Comparison of ENCODE assay signal across 14 mouse cellular contexts in the genomic region with DNA sequence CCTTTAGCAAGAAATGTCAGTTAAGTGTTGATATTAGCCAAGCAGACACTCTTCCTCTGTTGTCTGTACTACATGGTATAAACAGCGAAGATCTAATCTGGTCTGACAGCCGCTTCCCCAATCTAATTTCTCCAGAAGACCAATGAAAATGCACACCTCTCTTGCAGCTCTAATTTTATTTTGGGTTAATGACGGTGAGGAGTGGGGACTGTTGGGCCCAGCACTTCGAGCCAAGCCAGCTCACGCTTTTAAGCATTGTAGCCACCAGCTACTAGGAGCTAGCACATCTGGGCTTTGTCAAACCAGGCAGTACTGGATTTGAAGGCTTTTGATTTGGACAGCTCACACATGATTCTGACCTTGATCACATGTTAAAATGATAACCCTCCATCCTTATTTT. TPM values are rescaled to one million over a fixed set of nuclear protein-coding genes. Genes with fewer than 3 reads are reported as not detected.
A peak's percentile ranks its signal among the peaks of the same experiment; 100 is the strongest.
DNase-seq lines count a peak whose midpoint lies in the region; ATAC-seq lines count a peak whose summit lies in the region.
"Had no signal": no experiment of that assay in that cellular context is flagged by ENCODE, and none has a peak within 500 bp of the region (broad histone marks: within the 10 kb centered on the region; RNA-seq: fewer than 3 reads in every experiment).

No protein-coding gene starts in this region.

- peak; percentile 19 to 48 for DNase-seq in adrenal gland, adult (ENCODE audit: inconsistent age in 2 of 2, low spot score in 1 of 2)
- DNase-seq in adrenal gland, postnatal 36 days, result no peak
- DNase-seq in cerebellum, adult 9-10 months, result peak; percentile 45
- peak; percentile 91 for DNase-seq in MN1 (ENCODE audit: low spot score)
- DNase-seq: adrenal gland, adult 8-10 months; B cell, adult 2 months; cerebellum, adult 11-12 months; cerebellum, postnatal 14 days; cerebellum, postnatal 36 days; embryo, embryonic 11 days had no signal

- no peak for ATAC-seq in cerebellum, adult (ENCODE audit: insufficient number of reproducible peaks, low FRiP score, low TSS enrichment)
- ATAC-seq: CD4-positive, CD25-positive, alpha-beta regulatory T cell, adult 4 months; forebrain, embryonic 14.5 days; forebrain, embryonic 16.5 days had no signal

RNA-seq across cellular contexts. Expression of gene Diras2, which starts 14.1 kb away (rescaled TPM):
- total RNA-seq in adrenal gland, postnatal 36 days (2021), result 1 to 10 TPM; 3.8 to 4.3 TPM

Comparison
In these comparisons a context has a peak if more than half of its experiments do, and no peak if none do; other contexts are left out.
1. DNase-seq: peak in adrenal gland, adult (2 of 2), cerebellum, adult 9-10 months (single experiment) and MN1 (single experiment); none in adrenal gland, postnatal 36 days (0 of 2).